Mouse (Mus musculus) thymus, postnatal 25 days (tissue): ENCODE measurements around the gene Rpa2.
A peak's percentile ranks its signal among the peaks of the same experiment; 100 is the strongest.

Experiments used
- DNase-seq: peaks from one replicate; pipeline ENCODE4 v3.0.0; 2022

The Rpa2 gene

DNA sequence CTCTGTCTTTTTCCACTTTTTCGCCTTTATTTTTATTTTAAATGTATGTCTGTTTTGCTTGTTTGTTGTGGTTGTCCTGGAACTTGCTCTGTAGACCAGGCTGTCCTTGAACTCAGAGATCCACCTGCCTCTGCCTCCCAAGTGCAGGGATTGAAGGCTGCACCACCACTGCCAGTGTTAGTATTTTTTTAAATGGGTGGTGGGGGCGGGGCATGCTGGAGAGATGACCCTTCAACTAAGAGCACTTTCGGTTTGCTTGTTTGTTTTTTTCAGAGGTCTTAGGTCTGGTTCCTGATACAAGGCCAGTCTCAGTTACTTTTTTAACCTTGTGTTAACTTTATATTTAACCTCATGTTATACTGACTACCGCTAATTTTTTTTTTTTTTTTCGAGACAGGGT, 37.0 kb downstream of the Rpa2 start:
- no peak for DNase-seq

DNA sequence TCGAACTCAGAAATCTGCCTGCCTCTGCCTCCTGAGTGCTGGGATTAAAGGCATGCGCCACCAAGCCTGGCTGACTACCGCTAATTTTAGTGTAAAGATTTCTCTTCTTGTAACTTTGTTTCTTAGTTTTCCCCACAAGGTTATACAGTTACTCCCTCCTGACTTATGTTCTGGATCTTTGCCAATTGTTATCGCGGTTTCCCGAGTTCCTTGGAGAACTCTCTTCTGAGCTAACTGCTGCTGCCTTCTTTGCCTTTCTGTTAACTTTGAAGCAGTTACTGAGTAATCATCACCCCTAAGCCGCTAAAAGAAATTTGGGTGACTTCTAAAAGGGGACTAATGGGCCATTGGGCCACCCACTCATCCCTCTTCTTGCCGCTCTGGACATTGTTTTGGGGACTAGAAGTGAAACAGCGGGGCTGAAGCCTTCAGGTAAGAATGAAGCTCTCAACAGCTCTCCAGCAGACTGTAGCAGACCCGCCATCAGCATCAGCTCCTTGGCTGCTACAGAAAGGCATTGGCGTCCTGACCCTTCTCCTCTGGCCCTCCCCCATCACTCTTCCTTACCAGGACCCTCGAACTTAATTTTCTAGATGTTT, 37.6 kb downstream of the Rpa2 start:
- DNase-seq = no peak

GRCm38 (mm10) chr4:132806620-132807191, 38.6 kb downstream of the Rpa2 start:
- no peak for DNase-seq

DNA sequence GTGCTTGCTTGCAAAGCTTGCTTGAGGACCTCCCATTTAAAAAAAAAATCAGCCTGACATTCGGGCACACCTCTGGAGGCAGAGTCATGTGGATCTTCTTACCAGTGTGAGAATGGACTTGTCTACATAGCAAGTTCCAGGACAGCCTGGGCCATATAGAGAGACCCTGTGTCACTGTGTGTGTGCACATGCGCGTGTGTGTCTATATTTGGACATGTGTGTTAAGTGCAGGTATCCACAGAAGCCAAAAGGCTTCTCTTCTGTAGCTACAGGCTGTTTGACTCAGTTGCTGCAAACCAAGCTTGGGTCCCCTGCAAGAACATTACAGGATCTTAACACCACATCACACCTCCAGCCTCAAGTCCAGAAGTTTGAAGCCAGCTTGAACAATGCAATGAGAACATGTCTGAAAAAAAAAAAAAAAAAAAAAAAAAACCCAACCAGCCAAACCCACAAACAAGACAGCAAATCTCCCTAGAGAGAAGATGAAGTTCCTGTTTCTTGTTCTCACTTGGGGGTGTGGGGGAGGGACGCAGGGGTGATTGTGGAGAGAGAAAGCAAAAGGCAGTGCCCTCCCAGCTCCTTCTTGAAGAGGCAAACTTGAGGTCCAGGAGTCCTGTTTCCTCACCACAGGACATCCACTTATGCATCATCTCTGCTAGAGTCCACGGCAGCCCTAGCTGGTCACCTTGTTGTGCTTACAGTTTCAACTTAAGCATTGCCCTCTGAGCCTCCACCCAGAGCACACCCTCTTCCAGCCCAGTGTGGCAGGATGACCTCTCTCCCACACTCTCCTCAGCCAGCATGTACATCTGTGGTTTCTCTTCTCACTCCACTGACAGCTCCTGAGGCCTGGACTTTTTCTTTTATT, 39.9 kb downstream of the Rpa2 start:
- DNase-seq = peak; percentile 15

GRCm38 (mm10) chr4:132809621-132810020, 41.5 kb downstream of the Rpa2 start:
- DNase-seq = no peak

DNA sequence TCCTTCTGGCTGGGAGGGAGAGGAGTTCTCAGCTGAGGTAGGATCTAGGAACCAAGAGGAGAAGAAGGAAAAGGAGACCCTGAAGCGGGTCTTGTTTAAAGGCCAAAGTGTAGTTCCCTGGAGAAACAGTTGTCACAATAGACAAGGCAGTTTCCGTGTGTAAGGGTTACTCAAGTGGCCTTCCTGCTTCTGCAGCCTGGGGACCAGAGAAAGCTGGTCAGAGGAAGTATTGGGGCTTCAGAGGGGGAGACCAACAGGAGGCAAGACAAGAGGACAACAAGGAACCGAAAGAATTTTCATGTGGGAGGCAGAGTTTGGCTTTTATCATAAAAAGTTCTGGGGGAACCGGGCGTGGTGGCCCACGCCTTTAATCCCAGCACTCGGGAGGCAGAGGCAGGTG, 48.3 kb downstream of the Rpa2 start:
- no peak for DNase-seq

DNA sequence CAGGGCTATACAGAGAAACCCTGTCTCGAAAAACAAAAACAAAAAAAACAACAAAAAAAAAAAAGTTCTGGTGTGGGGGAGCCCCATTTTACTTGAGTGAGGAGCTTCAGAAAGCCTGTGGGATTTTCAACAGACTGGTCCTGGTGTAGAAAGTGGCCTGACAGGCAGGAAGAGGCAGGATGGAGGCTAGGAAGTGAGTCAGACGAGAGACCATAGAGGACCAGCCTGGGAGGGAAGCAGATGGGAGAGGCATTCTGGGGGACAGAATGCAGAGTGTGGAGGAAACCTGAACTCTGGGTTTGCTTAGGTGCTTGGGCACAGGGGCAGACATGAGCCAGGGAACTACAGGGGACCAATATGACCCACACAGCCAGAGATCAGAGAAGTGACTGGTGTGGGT, 48.7 kb downstream of the Rpa2 start:
- no peak for DNase-seq

DNA sequence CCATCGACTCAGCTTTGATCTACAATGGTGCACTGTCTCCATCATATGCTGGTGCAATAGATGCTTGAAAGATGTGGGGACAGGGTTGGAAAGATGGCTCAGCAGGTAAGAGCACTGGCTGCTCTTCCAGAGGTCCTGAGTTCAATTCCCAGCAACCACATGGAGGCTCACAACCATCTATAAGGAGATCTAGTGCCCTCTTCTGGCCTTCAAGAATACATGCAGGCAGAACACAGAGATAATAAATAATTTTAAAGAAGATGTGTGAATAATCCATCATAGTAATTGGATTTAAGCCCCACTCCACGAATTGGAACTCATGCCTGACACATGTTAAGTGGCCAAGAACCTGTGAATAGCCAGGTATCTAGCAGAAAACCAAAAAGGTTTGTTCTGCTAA, 50.3 kb downstream of the Rpa2 start:
- DNase-seq = no peak

- DNase-seq = peak; percentile 84
Observed at GRCm38 (mm10) chr4:132823614-132824366, 55.7 kb downstream of the Rpa2 start.
